Mouse (Mus musculus) liver, postnatal 0 days (tissue): Measurements from ENCODE around the gene Bend3. TPM values are rescaled to one million over a fixed set of nuclear protein-coding genes. Genes with fewer than 3 reads are reported as not detected.

Source experiments
- ATAC-seq: fragments of 200-750 bp; cut with Nextera tagmentation; 2 replicates; pipeline ENCODE4 v1.8.0; 2017; ENCODE audit warnings: mild to moderate bottlenecking, moderate library complexity
- DNase-seq: peaks from one replicate; pipeline ENCODE4 v3.0.0-alpha.2; 2016
- H3K27ac ChIP-seq: fragments of 300-500 bp; sonication (generic); 2 replicates; pipeline ENCODE4 v1.5.1; 2014; ENCODE audit warnings: antibody characterized with exemption, moderate library complexity, mild to moderate bottlenecking, low read depth
- H3K27me3 ChIP-seq: fragments of 300-500 bp; sonication (generic); 2 replicates; pipeline ENCODE4 v1.6.1; 2014; ENCODE audit warnings: low read length, control low read depth, mixed read lengths; ENCODE audit not compliant: insufficient read depth
- H3K36me3 ChIP-seq: fragments of 300-500 bp; sonication (generic); replicated peaks from 2 replicates; pipeline ENCODE4 v1.6.1; 2014; ENCODE audit warnings: mild to moderate bottlenecking, control low read depth, low read length, moderate library complexity, mixed read lengths; ENCODE audit not compliant: insufficient read depth
- H3K4me1 ChIP-seq: fragments of 300-500 bp; sonication (generic); 2 replicates; pipeline ENCODE4 v1.6.1; 2014; ENCODE audit warnings: antibody characterized with exemption, mild to moderate bottlenecking, control low read depth; ENCODE audit not compliant: insufficient read depth
- H3K4me2 ChIP-seq: fragments of 300-500 bp; sonication (generic); 2 replicates; pipeline ENCODE4 v1.6.1; 2014; ENCODE audit warnings: low read depth, mild to moderate bottlenecking, low read length, moderate library complexity, mixed read lengths
- H3K4me3 ChIP-seq: fragments of 300-500 bp; sonication (generic); 2 replicates; pipeline ENCODE4 v1.5.1; 2014; ENCODE audit warnings: low read depth, low read length
- H3K9ac ChIP-seq: fragments of 300-500 bp; sonication (generic); replicated peaks from 2 replicates; pipeline ENCODE4 v1.6.1; 2014; ENCODE audit warnings: mild to moderate bottlenecking, moderate library complexity
- H3K9me3 ChIP-seq: fragments of 300-500 bp; sonication (generic); 2 replicates; pipeline ENCODE4 v1.6.1; 2016; ENCODE audit warnings: mild to moderate bottlenecking, control low read depth, low read length, mixed read lengths
- CTCF ChIP-seq: sonication (generic); IDR thresholded peaks from 2 replicates; pipeline ENCODE4 v1.5.1; 2016; ENCODE audit warnings: antibody characterized with exemption, low read depth
- EP300 ChIP-seq: IDR thresholded peaks from 2 replicates; pipeline ENCODE4 v1.6.1; 2016; ENCODE audit warnings: antibody characterized with exemption, low read depth, mild to moderate bottlenecking
- WGBS: fragments of 180-500 bp; shearing (Covaris S2); extraction: QIAGEN DNeasy Blood & Tissue Kit; methylation state at CpG from one replicate; pipeline ENCODE4 v1.1.7; 2014; ENCODE audit not compliant: insufficient replicate concordance; 5-methylcytosine and 5-hydroxymethylcytosine counted together
- polyA plus RNA-seq: library from polyadenylated mRNA; unstranded; fragments of >200 nt; fragmentation: Nextera tagmentation; extraction: Ambion mirVana; gene quantifications from 2 replicates; pipeline ENCODE4 v1.2.1, GENCODE M21; 2015

Bend3 gene
- 0.51 TPM in 2 replicates for polyA plus RNA-seq

- Histone ChIP-seq H3K4me3 (peak within 1 kb of the TSS; percentile 82), H3K27ac (peak within 1 kb of the TSS; percentile 94), H3K4me1 (peaks cover 27% of the 10 kb centered on the region), H3K36me3 (no peaks in the 10 kb centered on the region), H3K9me3 (no peaks in the 10 kb centered on the region), H3K4me2 (peak within 1 kb of the TSS; percentile 99), H3K27me3 (0 out of 2 replicates have a peak, but pooled peaks cover 2% of the 10 kb centered on the region), H3K9ac (peak within 1 kb of the TSS; percentile 92)
- ATAC-seq (peak; percentile 51), DNase-seq (peak; percentile 68)
- TF ChIP-seq EP300, result no peak
- no peak for TF ChIP-seq CTCF
- WGBS, result 0% methylated on average over 28 of the region's 101 CpGs
These were observed at the start of gene Bend3 for GRCm38 (mm10) chr10:43478751-43479435. Gene Bend3 (plus strand): TSS chr10:43478831.

- no peak for DNase-seq
- H3K4me2 ChIP-seq, result no peak overlapping the region
These were observed 48.0 kb upstream of the Bend3 start for GRCm38 (mm10) chr10:43430606-43431005.

GRCm38 (mm10) chr10:43434326-43434725 lies 44.3 kb upstream of the Bend3 start:
- WGBS, result 83% methylated on average over 4 of the region's 4 CpGs
- H3K36me3 ChIP-seq, result no peaks in the 10 kb centered on the region
- H3K4me2 ChIP-seq, result no peak overlapping the region
- H3K9me3 ChIP-seq, result no peaks in the 10 kb centered on the region
- TF ChIP-seq EP300 (no peak), CTCF (no peak)
- DNase-seq (no peak), ATAC-seq (no peak)
- H3K27ac ChIP-seq, result no peak overlapping the region
- H3K27me3 ChIP-seq, result no peaks in the 10 kb centered on the region
- no peak overlapping the region for H3K9ac ChIP-seq
- H3K4me3 ChIP-seq, result no peak overlapping the region
- no peaks in the 10 kb centered on the region for H3K4me1 ChIP-seq

More at GRCm38 (mm10) chr10:43430606-43431005, 48.0 kb upstream of the Bend3 start:
- H3K36me3 ChIP-seq, result no peaks in the 10 kb centered on the region
- no peaks in the 10 kb centered on the region for H3K9me3 ChIP-seq
- no peak for TF ChIP-seq CTCF
- no peak for TF ChIP-seq EP300
- ATAC-seq, result no peak
- no peak overlapping the region for H3K9ac ChIP-seq
- no peaks in the 10 kb centered on the region for H3K4me1 ChIP-seq
- no peak overlapping the region for H3K27ac ChIP-seq
- H3K4me3 ChIP-seq, result no peak overlapping the region
- H3K27me3 ChIP-seq, result no peaks in the 10 kb centered on the region
- 87% methylated on average over 5 of the region's 5 CpGs for WGBS

DNA sequence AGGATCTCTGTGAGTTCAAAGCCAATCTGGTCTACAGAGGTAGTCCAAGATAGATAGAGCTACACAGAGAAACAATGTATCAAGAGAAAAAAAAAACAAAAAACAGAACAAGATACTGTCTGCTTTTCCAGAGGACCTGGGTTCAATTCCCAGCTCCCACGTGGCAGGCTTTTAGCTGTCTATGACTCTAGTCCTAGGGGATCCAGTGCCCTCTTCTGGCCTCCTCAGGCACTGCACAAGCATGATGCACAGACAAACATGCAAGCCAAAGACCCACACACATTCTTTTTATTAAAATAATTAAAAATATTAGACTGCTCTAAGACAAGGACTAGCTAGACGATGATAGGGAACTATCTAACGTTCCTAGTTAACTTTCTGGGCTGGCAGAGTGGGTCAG lies 42.9 kb upstream of the Bend3 start:
- peaks cover 8% of the 10 kb centered on the region for H3K4me1 ChIP-seq

GRCm38 (mm10) chr10:43439492-43439941 lies 39.1 kb upstream of the Bend3 start:
- H3K36me3 ChIP-seq, result no peaks in the 10 kb centered on the region
- no peak overlapping the region for H3K27ac ChIP-seq
- 0 out of 2 replicates have a peak overlapping the region, but pooled peaks have one; percentile 6 for H3K4me2 ChIP-seq
- WGBS, result 64% methylated on average over 7 of the region's 7 CpGs
- DNase-seq, result no peak
- no peak overlapping the region for H3K9ac ChIP-seq
- H3K4me1 ChIP-seq, result peaks cover 9% of the 10 kb centered on the region
- TF ChIP-seq CTCF, result no peak
- no peak for TF ChIP-seq EP300
- H3K9me3 ChIP-seq, result no peaks in the 10 kb centered on the region
- no peaks in the 10 kb centered on the region for H3K27me3 ChIP-seq
- no peak overlapping the region for H3K4me3 ChIP-seq
- peak; percentile 24; the same call in 1 of the 2 replicates for ATAC-seq

More for the DNA sequence above, 42.9 kb upstream of the Bend3 start:
- H3K27me3 ChIP-seq, result no peaks in the 10 kb centered on the region
- H3K36me3 ChIP-seq, result no peaks in the 10 kb centered on the region
- DNase-seq (no peak), ATAC-seq (no peak)
- WGBS, result 86% methylated on average over 3 of the region's 3 CpGs
- H3K4me3 ChIP-seq, result no peak overlapping the region
- H3K9me3 ChIP-seq, result no peaks in the 10 kb centered on the region
- H3K27ac ChIP-seq, result no peak overlapping the region
- no peak overlapping the region for H3K4me2 ChIP-seq
- TF ChIP-seq EP300 (no peak), CTCF (peak; percentile 26; the same call in 1 of the 2 replicates)
- no peak overlapping the region for H3K9ac ChIP-seq

GRCm38 (mm10) chr10:43440050-43440449 lies 38.6 kb upstream of the Bend3 start:
- DNase-seq, result peak; percentile 27
- no peaks in the 10 kb centered on the region for H3K9me3 ChIP-seq

More at GRCm38 (mm10) chr10:43440050-43440449, 38.6 kb upstream of the Bend3 start:
- Histone ChIP-seq H3K4me2 (0 out of 2 replicates have a peak overlapping the region, but pooled peaks have one; percentile 6), H3K36me3 (no peaks in the 10 kb centered on the region), H3K4me3 (no peak overlapping the region), H3K27me3 (no peaks in the 10 kb centered on the region), H3K9ac (no peak overlapping the region), H3K27ac (no peak overlapping the region), H3K4me1 (peaks cover 9% of the 10 kb centered on the region)
- WGBS, result 45% methylated on average over 13 of the region's 13 CpGs
- no peak for ATAC-seq
- TF ChIP-seq CTCF (no peak), EP300 (no peak)
